ENCODE assay signal across 8 mouse cellular contexts in the genomic region with DNA sequence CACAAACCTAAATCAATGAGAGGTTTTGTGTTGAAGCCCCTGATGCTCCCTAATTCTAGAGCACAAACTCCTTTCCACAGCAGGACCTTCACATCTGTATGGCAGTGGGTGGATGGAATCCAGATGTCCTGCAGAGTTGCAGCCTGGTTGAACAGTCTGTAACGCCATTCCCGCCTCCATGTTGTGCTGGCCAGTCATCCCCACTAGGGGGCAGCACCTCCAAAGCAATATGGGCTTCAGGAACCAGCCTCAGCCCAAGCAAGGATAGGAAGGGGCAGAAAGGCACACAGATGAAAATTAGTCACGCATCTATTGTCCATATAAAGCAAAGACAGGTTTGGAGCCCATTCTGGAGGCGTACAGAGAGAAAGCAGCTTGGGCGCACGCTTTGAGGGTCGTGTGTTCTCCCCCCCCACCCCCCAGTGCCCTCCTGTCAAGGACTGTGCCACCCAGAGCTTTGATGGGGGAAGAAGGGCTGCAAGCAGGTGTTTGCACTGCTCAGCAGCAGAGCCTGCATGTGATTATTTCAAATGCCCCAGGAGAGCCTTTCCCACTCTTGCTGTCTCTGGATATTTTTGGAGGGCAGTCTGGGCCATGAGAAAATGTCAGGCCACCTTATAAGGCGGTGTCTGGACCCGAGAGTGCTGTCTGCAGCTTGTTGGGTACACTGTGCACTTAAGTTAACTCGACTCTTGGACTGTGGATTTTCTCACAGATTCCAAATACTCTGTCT. TPM values are rescaled to one million over a fixed set of nuclear protein-coding genes. Genes with fewer than 3 reads are reported as not detected.
DNase-seq lines count a peak whose midpoint lies in the region; ATAC-seq lines count a peak whose summit lies in the region.

No protein-coding gene starts in this region.

- intact Hi-C loops in heart, postnatal 14 days (cut with DNase I) = loop anchor here (1.0 to 2.0 kb wide), 2 partner anchors 44 to 160 kb away; a partner anchor contains a TSS

- WGBS in forebrain, embryonic 14.5 days = 32% methylated on average over 10 of the region's 10 CpGs
- WGBS in lung, embryonic 15.5 days = 33% methylated on average over 10 of the region's 10 CpGs

- ATAC-seq in forebrain, embryonic 14.5 days = peak; percentile 93
- peak; percentile 81 for ATAC-seq in lung, embryonic 15.5 days (ENCODE audit: borderline replicate concordance, extremely low read depth, low FRiP score, low TSS enrichment)

- 0 out of 2 replicates have a peak, but pooled peaks cover 4% of the 10 kb centered on the region for H3K36me3 ChIP-seq in forebrain, embryonic 14.5 days (ENCODE audit: control insufficient read depth, insufficient read depth, low read length)
- 0 out of 2 replicates have a peak, but pooled peaks cover 3% of the 10 kb centered on the region for H3K36me3 ChIP-seq in lung, embryonic 15.5 days

- no peak overlapping the region for H3K27ac ChIP-seq in forebrain, embryonic 14.5 days (ENCODE audit: low read depth, low read length)
- no peak overlapping the region; the same call in 1 of the 2 replicates for H3K27ac ChIP-seq in lung, embryonic 15.5 days

- no peaks in the 10 kb centered on the region for H3K27me3 ChIP-seq in forebrain, embryonic 14.5 days (replicated peaks; ENCODE audit: control insufficient read depth, insufficient read depth, low read length)
- H3K27me3 ChIP-seq in lung, embryonic 15.5 days = no peaks in the 10 kb centered on the region

- H3K9me3 ChIP-seq in forebrain, embryonic 14.5 days (replicated peaks; ENCODE audit: control insufficient read depth, low read length) = no peaks in the 10 kb centered on the region
- no peaks in the 10 kb centered on the region for H3K9me3 ChIP-seq in lung, embryonic 15.5 days

- peak; percentile 72 for DNase-seq in ES-CJ7 (ENCODE audit: low read depth, low spot score)
- peak; percentile 55 for DNase-seq in c-Kit-positive CD71-positive TER-119-positive erythroid progenitor cells, embryonic 14.5 days (ENCODE audit: low spot score)
- peak; percentile 89 for DNase-seq in forebrain, embryonic 14.5 days (ENCODE audit: low spot score)
- DNase-seq in heart, postnatal 14 days = peak; percentile 87 to 94
- DNase-seq in layer of hippocampus, adult 11-12 months (ENCODE audit: low spot score) = peak; percentile 86
- peak; percentile 89 for DNase-seq in ovary, postnatal 10 days (ENCODE audit: low spot score)
- DNase-seq in thymus, postnatal 10 days (ENCODE audit: low spot score in 2 of 2) = peak; percentile 52 to 70

- H3K4me3 ChIP-seq in forebrain, embryonic 14.5 days (ENCODE audit: low read depth, low read length) = no peak overlapping the region
- no peak overlapping the region for H3K4me3 ChIP-seq in lung, embryonic 15.5 days

- peak overlapping the region; percentile 27; the same call in 1 of the 2 replicates for H3K4me2 ChIP-seq in forebrain, embryonic 14.5 days (ENCODE audit: low read length)
- H3K4me2 ChIP-seq in lung, embryonic 15.5 days = no peak overlapping the region

- peak overlapping the region; percentile 49 for H3K9ac ChIP-seq in forebrain, embryonic 14.5 days (ENCODE audit: low read length)
- H3K9ac ChIP-seq in lung, embryonic 15.5 days = no peak overlapping the region

- H3K4me1 ChIP-seq in forebrain, embryonic 14.5 days (ENCODE audit: control insufficient read depth, insufficient read depth, low read length) = peaks cover 3% of the 10 kb centered on the region; the same call in 1 of the 2 replicates
- peaks cover 19% of the 10 kb centered on the region for H3K4me1 ChIP-seq in lung, embryonic 15.5 days

RNA-seq across cellular contexts. Expression of a gene that starts 44.1 kb away (rescaled TPM):
- 4.4 and 5.4 TPM in 2 replicates for polyA plus RNA-seq in forebrain, embryonic 14.5 days (2014; fragmentation: Nextera tagmentation; extraction: Ambion mirVana)
- 10 to 100 TPM; 50.4 to 50.9 TPM for total RNA-seq in heart, postnatal 14 days (2021)
- 1.5 and 1.6 TPM in 2 replicates for polyA plus RNA-seq in lung, embryonic 15.5 days (2015; fragmentation: Nextera tagmentation; extraction: Ambion mirVana)
